Mouse (Mus musculus): ENCODE results near the gene Gm9837. TPM values are rescaled to one million over a fixed set of nuclear protein-coding genes. Genes with fewer than 3 reads are reported as not detected.

The Gm9837 gene
- polyA plus RNA-seq, 2 experiments from 2014 or later = not detected

- ATAC-seq = no peak
Observed at GRCm38 (mm10) chr11:53425251-53425650, 45.0 kb downstream of the Gm9837 start.

GRCm38 (mm10) chr11:53424826-53425225 is 45.5 kb downstream of the Gm9837 start:
- no peak for ATAC-seq

- ATAC-seq = no peak
Observed at GRCm38 (mm10) chr11:53423036-53423435, 47.2 kb downstream of the Gm9837 start, which contains the start of gene Leap2. TSS of gene Leap2 (minus strand) at chr11:53423170.

Other genes with a start within 250 kb of the Gm9837 start
- gene Hspa4, start 170.0 kb downstream of the Gm9837 start, polyA plus RNA-seq (2017; shearing (Covaris generic)) = 10 to 100 TPM; 22.3 to 33.7 TPM
- gene Zcchc10, start 145.8 kb downstream of the Gm9837 start, polyA plus RNA-seq (2017; shearing (Covaris generic)) = 10 to 100 TPM; 25.2 to 27.5 TPM
- 10 to 100 TPM in 1 of 2 experiments, 1 to 10 TPM in 1; 9.6 to 16.4 TPM for gene Aff4, start 119.6 kb downstream of the Gm9837 start, polyA plus RNA-seq (2017; shearing (Covaris generic))
- gene Leap2, start 47.3 kb downstream of the Gm9837 start, polyA plus RNA-seq (2017; shearing (Covaris generic)) = not detected
- 100 to 1,000 TPM; 427 to 519 TPM for gene Uqcrq, start 39.6 kb downstream of the Gm9837 start, polyA plus RNA-seq (2017; shearing (Covaris generic))
- gene Gdf9, start 39.5 kb downstream of the Gm9837 start, polyA plus RNA-seq (2017; shearing (Covaris generic)) = under 1 TPM in 1 of 2 experiments, not detected in 1; 0.37 TPM
- gene Gm10447, start 13.4 kb downstream of the Gm9837 start, polyA plus RNA-seq (2017; shearing (Covaris generic)) = under 1 TPM in 1 of 2 experiments, not detected in 1; 0.33 TPM
- under 1 TPM in 1 of 2 experiments, not detected in 1; 0.36 TPM for gene Shroom1, start 13.3 kb downstream of the Gm9837 start, polyA plus RNA-seq (2017; shearing (Covaris generic))
- not detected for gene Gm9945, start 9.7 kb upstream of the Gm9837 start, polyA plus RNA-seq (2017; shearing (Covaris generic))
- not detected for gene Sowaha, start 9.8 kb upstream of the Gm9837 start, polyA plus RNA-seq (2017; shearing (Covaris generic))
- gene Sept8, start 48.8 kb upstream of the Gm9837 start, polyA plus RNA-seq (2017; shearing (Covaris generic)) = 1 to 10 TPM; 1.0 to 1.4 TPM
- gene Kif3a, start 96.9 kb upstream of the Gm9837 start, polyA plus RNA-seq (2017; shearing (Covaris generic)) = 1 to 10 TPM; 5.9 to 7.8 TPM
- 10 to 100 TPM in 1 of 2 experiments, 1 to 10 TPM in 1; 8.8 to 10.4 TPM for gene Il4, start 148.2 kb upstream of the Gm9837 start, polyA plus RNA-seq (2017; shearing (Covaris generic))
- gene Il13, start 164.2 kb upstream of the Gm9837 start, polyA plus RNA-seq (2017; shearing (Covaris generic)) = not detected
- gene Rad50, start 236.8 kb upstream of the Gm9837 start, polyA plus RNA-seq (2017; shearing (Covaris generic)) = 10 to 100 TPM; 43.2 to 44.8 TPM

Measured in activated CD4-positive, CD25-positive, alpha-beta regulatory T cell, adult 4 months (primary cell).